Mouse (Mus musculus) T-helper 17 cell (primary cell): Measurements from ENCODE around the gene 1700020D05Rik.

Experiments
- in situ Hi-C, 2 experiments: fragments of 300-600 bp; cut with MboI, MseI; formaldehyde crosslinking; loops; 1 replicate in 1 of 2; 2 replicates in 1 of 2; pipeline ENCODE4 v1.15.1; 2025; ENCODE audit warnings: high pct_unique_total_duplicates in 2 of 2

The 1700020D05Rik gene

DNA sequence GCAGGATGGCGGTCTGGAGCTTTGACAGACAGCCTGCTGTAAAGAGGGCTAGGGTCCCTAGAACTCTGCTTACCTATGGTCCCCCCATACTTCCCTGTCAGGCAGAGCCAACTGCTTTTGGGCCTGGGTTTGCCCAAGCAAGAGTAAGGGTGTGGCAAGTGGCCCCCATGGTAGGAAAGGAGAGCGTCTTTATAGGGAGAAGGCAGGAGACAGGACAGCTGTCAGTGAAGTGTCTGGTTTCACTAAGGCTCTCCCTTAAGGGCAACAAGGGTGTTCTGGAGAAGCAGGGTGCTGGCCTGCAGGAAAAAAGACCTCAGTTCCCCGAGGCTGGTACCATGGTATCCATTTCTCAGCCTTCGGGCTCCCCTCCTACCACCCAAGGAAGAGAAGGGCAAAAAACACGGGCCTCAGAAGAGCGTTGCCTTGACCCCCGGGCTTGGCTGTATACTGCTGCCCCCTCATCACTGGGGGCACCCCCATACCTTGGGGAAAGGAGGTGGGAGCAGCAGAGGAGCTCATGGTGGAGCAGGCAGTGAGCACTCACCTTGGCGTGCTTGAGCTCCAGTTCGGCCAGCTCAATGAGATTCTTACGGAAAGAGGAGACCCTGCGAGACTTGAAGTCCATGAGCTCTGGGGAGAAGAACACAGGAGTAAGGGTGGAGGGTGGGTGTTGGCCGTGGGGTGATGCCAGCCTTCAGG lies 8.1 kb downstream of the 1700020D05Rik start:
- in situ Hi-C loops: loop anchor here in 1 of 2 experiments (10.0 kb wide), 1 partner anchor 1699 kb away; no protein-coding TSS in a partner anchor

DNA sequence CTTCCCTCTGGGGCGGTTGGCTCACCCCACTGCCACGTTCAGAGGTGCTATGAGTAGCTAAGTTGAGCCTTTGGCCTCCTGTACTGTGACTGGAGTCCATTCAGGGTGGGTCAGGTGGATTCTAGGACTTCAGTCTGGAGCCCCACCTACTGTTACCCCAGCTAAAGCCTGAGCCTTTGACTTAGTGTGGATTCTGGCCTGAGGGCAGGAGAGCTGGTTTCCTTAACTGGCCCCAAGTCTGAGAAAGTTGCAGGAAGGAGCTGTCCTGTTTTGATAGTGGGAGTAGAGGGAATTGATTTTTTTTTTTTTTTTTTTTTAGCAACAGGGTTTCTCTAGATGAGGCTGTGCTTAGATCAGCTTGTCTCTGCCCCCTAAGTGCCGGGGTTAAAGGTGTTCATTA lies 9.3 kb downstream of the 1700020D05Rik start:
- in situ Hi-C loops: loop anchor here in 1 of 2 experiments (10.0 kb wide), 1 partner anchor 1700 kb away; no protein-coding TSS in a partner anchor

DNA sequence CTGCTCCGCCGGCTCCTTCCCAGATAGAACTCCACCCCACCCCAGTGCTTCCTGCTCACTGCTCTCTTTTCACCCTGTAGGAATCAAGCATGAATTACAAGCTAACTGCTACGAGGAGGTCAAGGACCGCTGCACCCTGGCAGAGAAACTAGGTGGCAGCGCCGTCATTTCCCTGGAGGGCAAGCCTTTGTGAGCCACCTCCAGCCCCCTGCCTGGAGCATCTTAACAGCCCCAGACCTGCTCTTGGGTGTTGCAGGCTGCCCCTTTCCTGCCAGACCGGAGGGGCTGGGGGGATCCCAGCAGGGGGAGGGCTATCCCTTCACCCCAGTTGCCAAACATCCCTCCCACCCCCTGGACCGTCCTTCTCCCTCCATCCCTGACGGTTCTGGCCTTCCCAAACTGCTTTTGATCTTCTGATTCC lies 10.3 kb downstream of the 1700020D05Rik start:
- in situ Hi-C loops: loop anchor here in 1 of 2 experiments (10.0 kb wide), 1 partner anchor 1701 kb away; no protein-coding TSS in a partner anchor

DNA sequence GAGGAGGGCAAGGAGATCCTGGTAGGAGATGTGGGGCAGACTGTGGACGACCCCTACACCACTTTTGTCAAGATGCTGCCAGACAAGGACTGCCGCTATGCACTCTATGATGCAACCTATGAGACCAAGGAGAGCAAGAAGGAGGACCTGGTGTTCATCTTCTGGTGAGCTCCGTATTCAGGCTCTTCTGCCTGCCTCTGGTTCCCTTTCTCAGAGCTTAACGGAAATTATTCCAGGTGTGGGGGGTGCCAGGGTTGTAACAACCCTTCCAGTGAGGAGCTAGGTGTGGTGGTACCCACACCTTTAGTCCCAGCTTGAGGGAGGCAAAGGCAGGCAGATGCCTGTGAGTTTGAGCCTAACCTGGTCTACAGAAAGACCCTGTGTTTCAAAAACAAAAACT lies 10.9 kb downstream of the 1700020D05Rik start:
- in situ Hi-C loops: loop anchor here in 1 of 2 experiments (10.0 kb wide), 1 partner anchor 1702 kb away; no protein-coding TSS in a partner anchor

DNA sequence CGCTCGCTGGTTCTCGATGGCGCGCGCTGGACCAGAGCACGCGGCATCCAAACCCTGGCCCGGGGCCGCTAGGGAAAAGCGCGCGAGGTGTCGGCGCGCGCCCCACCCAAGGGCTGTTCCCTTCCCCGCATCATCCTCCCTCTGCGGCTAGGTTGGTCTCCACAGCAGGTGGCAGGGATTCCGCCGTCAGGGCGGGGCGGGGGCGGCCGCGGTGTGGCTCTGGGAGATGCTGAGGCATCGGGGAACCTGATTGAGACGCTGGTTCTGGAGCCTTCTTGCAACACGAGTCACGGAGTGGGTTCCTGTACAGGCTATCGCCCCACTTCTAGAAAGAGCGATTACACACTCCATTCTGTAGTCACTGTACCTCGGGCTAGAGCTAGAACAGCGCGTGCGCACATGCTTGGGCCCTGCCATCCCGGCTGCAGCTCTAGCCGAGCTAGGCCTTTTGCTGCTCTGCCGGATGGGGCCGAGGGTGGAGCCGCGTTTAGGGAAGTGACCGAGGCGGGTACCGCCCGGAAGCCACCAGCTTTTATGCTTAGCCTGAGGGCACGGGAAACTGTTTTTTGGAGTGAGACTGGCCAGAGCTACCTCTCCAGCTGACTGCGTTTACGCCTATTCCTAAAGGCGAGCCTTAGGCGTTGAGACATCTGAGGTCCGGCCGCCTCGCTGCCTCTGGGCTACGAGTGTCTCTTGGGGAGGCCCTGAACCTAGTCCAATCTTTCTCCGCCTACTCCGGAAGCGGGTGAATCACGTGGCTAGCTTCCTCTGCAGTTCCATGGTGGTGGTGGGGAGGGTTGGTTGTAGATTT lies 12.5 kb downstream of the 1700020D05Rik start:
- in situ Hi-C loops: loop anchor here in 1 of 2 experiments (10.0 kb wide), 1 partner anchor 1704 kb away; no protein-coding TSS in a partner anchor

DNA sequence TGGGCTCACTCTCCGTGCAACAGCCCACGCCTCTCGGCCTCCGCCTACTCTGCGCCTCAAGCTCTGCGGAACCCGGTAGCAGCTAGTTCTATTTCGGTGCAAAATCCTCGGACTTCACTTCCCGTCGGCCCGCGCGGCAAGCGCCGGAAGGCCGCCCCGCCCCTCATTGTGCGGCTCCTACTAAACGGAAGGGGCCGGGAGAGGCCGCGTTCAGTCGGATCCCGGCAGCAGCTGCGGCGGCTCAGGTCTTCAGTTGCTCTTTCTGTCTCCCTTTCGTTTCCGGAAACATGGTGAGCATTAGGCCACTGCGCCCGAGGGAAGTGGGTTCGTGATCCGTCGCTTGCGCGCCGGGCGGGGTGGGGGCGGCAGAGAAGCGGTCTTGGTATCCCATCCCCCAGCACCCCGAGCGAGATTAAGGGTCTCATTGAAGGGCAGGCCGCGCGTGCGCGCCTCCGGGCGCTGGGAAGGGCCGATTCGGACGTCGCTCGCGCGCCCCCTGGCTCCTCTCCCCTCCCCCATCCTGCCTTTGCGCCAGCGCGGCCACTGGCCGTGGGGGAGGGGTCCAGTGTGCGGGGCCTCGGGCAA lies 13.2 kb downstream of the 1700020D05Rik start, which contains the start of gene Cfl1:
Gene Cfl1, plus strand, starts transcription at position 143 of the 585 bp plus-strand sequence.
- in situ Hi-C loops: loop anchor here in 1 of 2 experiments (10.0 kb wide), 1 partner anchor 1704 kb away; no protein-coding TSS in a partner anchor

DNA sequence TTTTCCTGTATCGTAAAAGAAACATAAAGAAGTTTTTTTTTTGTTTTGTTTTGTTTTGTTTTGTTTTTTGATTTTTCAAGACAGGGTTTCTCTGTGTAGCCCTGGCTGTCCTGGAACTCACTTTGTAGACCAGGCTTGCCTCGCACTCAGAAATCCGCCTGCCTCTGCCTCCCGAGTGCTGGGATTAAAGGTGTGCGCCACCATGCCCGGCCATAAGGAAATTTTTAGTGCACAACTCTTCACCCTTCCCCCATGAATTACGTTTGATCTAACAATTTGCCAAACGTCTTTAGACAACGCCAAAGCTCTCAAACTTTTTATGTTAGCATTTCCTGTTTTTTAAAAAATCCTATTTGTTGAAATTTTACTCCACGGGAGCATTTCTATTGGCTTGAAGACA lies 13.9 kb downstream of the 1700020D05Rik start:
- in situ Hi-C loops: loop anchor here (5.0 to 10.0 kb wide), 2 partner anchors 37 to 1705 kb away; no protein-coding TSS in a partner anchor

DNA sequence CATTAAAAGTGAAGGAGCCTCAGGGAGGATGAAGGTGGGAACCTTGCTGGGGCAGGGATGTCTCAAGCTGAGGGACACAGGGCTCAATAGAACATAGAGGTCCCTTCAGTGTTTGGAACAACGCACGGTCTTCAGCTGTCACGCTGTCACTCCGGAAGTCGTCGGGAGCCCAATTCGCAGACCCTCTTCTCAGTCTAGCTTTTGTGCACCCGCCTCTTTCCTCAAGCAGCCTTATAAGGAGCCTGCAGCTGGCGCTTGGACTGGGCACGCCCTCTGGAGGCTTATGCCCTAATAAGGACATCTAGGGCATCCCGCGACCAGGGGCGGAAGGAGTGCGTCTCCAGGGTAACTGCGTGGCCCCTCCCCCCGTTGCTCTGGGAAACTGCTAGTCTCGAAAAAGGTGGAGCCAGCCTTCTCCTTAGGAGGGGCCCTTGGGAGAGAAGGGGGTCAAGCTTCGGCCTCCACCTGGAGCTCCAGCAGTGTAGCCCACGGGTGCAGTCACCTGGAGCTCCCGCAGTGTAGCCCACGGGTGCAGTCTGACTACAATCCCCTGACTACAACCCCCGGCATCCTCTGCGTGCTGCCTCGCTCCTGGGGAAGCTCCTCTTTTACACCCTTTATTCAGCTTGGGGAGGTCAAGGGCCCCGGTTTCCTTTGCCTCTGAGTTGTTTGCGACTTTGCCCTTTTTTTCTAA lies 14.6 kb downstream of the 1700020D05Rik start:
- in situ Hi-C loops: loop anchor here in 1 of 2 experiments (5.0 kb wide), 1 partner anchor 37 kb away; no protein-coding TSS in a partner anchor

DNA sequence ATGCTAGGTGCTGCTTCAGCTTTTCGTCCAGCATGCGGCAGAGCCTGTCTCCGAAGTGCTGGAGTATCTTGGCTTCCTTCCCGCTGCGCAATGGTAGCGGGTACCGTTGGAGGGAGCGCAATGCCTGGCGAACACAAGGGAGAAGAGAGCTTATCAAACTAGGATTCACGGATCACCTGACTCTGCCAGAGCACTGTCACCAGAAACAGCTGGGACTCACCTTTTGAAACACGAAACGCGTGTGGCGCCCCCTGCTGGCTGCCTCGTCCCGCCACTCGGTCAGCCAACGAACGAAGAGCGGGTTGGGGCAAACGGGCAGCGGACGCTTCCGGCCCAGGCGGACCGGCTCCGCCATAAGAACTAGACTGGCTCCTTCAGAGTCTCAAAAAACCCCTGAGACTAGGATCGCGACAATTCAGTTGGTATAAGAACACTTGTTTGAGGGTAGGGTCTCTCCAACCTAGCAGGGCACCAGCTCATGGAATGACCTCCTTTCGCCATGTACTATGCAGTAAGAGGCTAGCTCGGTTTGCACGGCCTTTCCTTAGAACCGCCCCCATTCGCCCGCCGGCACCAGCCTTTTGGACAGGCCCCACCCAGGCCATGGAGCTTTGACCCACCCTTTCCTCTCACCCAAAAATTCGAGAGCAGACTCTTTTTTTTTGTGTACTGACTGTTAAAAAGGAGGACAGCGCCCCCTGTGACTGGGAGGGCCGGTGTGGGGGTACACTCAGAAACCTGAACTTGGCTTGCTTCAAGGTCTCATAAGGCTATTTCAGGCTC lies 15.6 kb downstream of the 1700020D05Rik start, which contains the start of gene Mus81:
Gene Mus81, minus strand, starts transcription at position 635 of the 783 bp plus-strand sequence.
- in situ Hi-C loops: loop anchor here in 1 of 2 experiments (5.0 kb wide), 1 partner anchor 36 kb away; no protein-coding TSS in a partner anchor

DNA sequence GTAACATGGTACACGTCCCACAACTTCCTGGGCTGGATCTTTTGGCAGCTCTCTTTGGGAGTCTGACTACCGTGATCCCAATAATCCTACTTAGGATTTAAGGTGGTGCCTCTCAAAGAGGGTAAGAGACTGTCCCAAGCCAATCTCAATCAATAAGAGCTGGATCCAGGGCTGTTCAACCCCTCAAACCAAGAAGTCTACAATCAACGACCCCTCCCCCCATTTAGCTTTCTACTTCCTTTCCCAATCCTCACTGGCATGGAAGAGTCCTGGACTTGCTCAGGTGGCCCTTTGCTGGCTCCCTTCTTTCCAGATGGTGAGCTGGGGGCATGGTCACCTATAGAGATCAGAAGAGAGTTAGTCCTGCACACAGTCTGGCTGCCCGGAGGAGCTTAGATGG lies 16.8 kb downstream of the 1700020D05Rik start:
- in situ Hi-C loops: loop anchor here in 1 of 2 experiments (5.0 kb wide), 1 partner anchor 34 kb away; no protein-coding TSS in a partner anchor

DNA sequence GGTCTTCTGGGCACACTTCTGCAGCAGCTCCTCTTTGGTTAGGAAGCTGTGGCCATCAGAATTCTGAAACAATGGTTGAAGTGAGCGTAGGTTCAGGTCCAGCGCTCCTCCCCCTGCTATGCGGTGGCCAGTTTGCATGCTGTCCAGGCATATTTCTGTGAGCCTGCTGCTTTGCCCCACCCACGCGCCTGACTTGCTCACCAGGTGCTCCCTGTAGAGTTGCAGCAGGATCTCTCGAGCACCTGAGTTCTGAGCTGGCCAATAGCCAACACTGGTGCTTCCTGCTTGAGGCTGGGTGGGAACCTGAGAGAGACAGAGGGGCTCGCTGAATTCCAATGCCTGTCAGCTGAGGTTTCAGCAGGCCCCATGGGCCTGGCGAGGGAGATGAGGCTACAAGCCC lies 17.3 kb downstream of the 1700020D05Rik start:
- in situ Hi-C loops: loop anchor here in 1 of 2 experiments (5.0 kb wide), 1 partner anchor 34 kb away; no protein-coding TSS in a partner anchor

DNA sequence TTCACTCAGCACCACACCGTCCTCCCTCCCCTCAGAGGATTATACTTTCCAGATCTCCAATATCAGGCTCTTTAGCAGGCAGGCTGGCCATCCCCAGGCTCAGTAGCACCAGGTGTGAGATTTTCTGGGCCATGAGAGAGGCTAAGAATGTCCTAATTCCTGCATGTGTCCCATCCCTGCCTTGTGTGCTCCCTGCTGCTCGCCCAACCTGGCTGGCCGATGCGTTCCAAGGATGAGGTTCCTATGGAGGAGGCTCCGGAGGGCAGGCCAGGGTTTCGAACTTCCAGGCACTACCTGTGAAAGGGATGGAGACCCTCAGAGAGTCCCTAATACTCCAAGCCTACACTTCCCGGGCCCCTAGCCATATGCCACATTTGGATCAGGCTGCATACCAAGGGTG lies 17.8 kb downstream of the 1700020D05Rik start:
- in situ Hi-C loops: loop anchor here in 1 of 2 experiments (5.0 kb wide), 1 partner anchor 34 kb away; no protein-coding TSS in a partner anchor

DNA sequence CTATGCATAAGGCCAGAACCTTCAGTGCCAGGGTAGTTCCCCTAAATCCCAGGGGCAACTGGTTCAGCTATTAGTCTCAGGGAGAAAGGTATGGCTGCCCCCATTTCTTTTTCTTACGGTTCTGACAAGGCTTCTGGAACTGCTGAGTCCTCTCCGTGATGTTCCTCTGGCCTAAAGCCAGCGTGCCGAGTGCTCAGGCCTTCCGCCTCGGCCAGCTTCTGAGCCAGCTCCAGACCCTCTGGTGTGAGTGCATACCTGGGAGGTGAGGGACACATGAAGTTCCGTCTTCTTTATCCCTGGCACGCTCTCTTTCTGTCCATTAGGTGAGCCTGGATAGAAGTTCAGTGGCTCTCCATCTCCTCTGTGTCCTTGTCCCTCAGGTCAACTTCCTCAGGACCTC lies 18.2 kb downstream of the 1700020D05Rik start:
- in situ Hi-C loops: loop anchor here in 1 of 2 experiments (5.0 kb wide), 1 partner anchor 33 kb away; no protein-coding TSS in a partner anchor

DNA sequence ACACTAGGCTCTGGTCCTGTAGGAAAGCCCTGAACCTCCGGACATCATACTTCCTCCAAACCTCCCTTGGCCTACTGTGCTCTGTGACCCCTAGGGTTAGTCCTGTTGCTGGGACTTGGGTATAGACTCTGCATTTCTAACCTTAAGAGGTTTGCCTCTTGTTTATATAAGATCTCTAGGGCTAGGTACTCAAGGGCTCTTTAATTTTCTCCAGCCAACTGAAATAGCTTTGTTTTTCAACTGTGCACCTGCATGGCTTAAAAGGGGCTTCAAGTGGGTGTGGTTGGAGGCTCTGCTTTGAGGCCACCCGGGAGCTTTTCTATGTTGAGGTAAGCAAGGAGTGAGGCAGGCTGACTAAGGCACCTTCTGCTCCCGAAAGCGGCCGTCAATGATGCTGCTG lies 19.1 kb downstream of the 1700020D05Rik start:
- in situ Hi-C loops: no loop called here

DNA sequence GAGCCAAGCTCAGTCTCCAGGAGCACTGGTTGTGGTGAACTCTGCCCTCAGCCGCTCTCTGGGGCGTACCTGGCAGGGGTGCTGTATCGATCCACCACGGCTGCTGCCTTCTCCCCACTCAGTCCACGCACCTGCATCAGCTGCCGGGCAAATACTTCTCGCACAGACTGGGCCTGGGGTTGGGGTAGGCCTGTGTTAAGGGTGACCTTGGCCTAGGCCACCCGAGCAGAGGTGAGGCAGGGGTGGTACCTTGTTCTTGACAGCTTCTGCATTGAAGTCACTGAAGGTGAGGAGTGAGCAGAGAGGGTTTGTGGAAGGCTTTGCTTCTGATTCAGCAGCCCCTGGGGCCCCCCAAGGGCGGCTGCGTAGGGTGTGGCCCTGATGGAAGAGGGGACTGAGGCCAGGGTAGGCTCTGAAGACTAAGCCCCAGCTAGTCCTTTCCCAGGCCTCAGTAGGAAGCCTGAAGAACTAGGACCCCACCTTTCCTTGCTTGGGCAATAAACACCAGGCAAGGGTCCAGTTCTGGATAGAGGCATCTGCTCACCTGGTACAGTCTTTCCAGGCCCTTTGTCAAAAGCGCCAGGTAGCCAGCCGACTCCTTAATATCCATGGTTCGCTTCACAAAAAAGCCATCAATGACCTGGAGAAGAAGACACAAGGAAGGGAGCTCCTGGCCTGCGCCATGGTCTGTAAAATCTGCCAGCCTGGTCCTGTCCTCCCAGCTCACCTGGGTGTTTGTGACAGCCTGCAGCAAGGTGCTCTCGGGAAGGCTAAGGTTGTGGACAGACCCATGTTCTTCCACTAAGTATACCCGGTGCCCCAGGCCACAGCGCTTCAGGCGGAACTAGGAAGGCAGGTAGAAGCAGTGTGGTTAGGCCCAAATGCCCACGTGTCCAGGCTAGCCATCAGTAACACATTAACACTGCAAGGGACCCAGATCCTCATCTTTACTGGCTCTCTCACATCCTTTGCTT lies 19.9 kb downstream of the 1700020D05Rik start:
- in situ Hi-C loops: no loop called here

DNA sequence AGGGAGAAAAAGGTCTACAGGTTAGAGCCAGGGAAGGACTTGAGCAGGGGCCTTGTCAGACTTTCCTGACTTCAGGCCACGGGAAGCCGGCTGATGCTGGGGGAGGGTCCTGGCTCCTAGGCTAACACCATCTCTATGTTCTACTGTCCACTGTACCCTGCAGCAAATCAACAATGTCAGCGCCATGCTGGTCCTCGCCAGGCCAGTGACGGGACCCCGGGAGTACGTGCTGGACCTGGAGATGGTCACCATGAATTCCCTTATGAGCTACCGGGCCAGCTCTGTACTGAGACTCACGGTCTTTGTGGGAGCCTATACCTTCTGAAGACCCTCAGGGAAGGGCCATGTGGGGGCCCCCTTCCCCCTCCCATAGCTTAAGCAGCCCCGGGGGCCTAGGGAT lies 22.2 kb downstream of the 1700020D05Rik start:
- in situ Hi-C loops: no loop called here

DNA sequence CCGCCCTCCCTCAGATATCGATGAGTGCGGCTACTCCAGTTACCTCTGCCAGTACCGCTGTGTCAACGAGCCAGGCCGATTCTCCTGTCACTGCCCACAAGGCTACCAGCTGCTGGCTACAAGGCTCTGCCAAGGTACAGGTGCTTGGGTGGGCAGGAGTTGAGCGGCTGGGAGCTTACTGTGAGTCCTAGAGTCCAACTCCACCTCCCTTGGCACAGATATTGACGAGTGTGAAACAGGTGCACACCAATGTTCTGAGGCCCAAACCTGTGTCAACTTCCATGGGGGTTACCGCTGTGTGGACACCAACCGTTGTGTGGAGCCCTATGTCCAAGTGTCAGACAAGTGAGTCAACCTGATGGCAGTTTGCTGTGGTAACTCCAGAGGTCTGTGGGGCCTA lies 23.6 kb downstream of the 1700020D05Rik start:
- in situ Hi-C loops: no loop called here

DNA sequence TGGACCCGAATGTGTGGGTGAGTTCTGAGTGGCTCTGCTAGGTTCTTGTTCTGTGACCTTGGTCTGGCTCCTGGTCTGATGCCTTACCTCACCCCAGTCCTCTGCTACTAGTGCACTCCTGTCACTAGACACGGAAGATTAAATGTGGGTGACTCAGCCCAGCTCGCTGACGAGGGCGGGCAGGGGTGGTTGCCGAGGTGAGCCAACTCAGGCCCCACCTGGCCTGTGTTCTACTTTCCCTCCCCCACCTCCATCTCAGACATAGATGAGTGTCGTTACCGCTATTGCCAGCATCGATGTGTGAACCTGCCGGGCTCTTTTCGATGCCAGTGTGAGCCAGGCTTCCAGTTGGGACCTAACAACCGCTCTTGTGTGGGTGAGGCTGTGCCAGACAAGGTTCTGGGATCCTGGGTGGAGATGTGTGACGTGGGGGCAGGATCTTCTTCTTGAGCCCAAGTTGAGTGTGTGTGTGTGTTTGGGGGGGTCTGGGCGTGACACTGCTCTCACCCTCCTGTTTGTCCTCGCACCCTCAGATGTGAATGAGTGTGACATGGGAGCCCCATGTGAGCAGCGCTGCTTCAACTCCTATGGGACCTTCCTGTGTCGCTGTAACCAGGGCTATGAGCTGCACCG lies 25.8 kb downstream of the 1700020D05Rik start:
- in situ Hi-C loops: no loop called here
